Mouse (Mus musculus) frontal cortex, postnatal 36 days (tissue): ENCODE data around the gene Ccdc155.

Experiments
- DNase-seq, 2 experiments: peaks; one replicate each; pipeline ENCODE4 v3.0.0; 2022; ENCODE audit warnings: low spot score in 2 of 2

The Ccdc155 gene

DNA sequence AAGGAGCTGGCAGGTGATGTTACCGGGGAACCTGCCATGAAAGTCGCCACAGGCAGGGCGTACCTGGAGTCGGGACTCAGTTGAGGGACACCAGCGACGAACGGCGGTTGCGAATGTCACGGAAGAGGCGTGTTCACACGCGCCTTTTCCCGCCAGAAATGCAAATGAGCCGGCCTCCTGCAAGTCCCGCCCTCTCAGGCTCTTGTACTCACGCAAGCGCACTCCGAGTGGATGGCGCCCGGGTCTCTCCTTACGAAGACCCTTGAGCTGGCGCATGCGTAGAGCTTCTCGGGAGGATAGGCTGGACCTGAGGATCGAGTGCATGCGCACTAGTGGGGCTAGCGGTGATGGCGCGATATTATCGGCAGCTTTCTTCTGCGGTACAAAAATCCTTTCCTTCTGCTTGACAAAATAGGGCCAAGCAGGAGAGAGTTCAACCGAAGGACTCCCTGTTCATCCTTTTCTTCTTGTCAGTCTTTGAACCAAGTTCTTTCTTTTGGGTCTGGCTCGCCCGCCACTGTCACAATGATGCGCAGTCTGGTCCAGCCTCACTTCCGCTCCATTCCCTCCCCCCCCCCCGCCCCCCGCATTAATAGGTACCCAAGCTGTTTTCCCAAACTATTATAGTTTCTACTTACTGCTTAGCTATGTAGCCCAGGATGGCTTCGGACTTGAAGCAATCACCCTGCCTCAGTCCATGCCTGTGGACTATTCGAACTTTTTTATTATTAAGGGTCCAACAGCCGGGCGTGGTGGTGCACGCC is at the start of gene Ccdc155:
Gene Ccdc155, minus strand, starts transcription at position 513 of the 764 bp plus-strand sequence.
- DNase-seq = peak; percentile 91 to 93

GRCm38 (mm10) chr7:45253806-45254205 is 49.1 kb upstream of the Ccdc155 start:
- no peak for DNase-seq

DNA sequence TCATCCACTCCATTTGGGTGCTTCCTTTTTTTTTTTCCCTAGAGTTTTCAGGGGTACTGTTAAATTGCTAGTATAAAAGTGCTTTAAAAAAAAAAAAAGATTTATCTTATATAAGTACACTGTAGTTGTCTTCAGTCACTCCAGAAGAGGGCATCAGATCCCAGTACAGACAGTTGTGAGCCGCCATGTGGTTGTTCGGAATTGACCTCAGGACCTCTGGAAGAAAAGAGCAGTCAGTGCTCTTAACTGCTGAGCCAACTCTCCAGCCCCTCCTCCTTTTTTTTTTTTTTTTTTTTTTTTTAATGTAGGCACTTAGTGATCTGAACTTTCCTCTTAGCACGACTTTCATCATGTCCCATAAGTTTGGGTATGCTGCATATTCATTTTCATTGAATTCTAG is 43.0 kb upstream of the Ccdc155 start:
- no peak for DNase-seq

DNA sequence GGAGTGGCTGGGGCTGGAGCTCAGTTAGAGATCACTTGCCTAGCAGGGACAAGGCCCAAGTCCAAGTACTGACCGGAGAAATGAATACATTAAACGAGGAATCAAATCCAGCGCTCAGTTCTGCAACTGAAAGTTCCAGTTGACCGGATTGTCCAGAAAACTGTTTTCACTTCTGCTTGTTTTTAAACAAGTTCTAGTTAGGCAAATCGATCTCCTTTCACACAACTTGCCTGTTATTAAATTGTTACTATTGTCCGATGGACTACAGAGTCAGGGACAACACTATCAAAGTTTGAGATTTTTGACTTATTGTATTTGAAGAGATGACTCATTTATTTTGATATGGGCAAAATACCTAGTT is 36.7 kb upstream of the Ccdc155 start:
- no peak for DNase-seq

DNA sequence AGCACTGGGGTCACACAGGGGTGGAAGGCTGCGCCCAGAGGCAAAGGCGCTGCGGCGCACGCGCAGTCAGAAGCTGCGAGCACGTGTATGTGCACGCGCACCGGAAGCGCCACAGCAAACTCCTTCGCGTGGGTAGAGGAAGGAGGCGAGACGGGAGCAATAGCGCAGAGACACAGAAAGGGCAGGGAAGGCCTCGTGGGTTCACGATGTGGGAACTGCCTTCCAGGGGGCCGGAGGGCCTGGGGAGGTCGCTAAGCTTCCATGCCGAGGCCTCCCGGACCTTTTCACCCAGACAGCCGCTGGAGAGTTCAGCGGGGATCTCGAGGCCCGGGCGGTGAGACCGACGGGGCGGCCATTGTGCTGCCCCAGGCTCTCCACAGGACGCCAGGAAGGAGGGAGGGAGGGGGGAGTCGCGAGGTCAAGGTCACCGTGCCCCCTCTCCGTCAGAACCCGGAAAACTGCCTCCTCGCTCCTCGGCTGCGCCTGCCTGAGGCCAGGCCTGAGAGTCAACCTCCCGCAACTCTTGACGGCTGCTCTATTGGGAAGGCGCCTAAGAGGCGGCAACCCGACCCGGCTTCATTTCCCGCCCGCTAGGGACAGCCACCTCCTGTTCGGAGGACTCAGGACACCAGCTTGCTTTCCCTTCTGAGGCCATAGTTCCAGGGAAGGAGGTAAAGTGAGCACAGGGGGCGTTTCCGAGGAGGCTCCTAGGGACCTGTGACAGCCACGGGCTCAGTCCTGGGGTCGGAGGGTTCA is 36.1 kb upstream of the Ccdc155 start, which contains the start of gene Slc6a16:
Gene Slc6a16, plus strand, starts transcription at position 453 of the 756 bp plus-strand sequence.
- peak; percentile 47 to 54 for DNase-seq

GRCm38 (mm10) chr7:45240109-45240508 is 35.4 kb upstream of the Ccdc155 start:
- DNase-seq = no peak

- DNase-seq = no peak
Measured at GRCm38 (mm10) chr7:45238723-45239496, 34.2 kb upstream of the Ccdc155 start, which contains the start of gene Cd37. Gene Cd37, minus strand, starts transcription at chr7:45239115.

DNA sequence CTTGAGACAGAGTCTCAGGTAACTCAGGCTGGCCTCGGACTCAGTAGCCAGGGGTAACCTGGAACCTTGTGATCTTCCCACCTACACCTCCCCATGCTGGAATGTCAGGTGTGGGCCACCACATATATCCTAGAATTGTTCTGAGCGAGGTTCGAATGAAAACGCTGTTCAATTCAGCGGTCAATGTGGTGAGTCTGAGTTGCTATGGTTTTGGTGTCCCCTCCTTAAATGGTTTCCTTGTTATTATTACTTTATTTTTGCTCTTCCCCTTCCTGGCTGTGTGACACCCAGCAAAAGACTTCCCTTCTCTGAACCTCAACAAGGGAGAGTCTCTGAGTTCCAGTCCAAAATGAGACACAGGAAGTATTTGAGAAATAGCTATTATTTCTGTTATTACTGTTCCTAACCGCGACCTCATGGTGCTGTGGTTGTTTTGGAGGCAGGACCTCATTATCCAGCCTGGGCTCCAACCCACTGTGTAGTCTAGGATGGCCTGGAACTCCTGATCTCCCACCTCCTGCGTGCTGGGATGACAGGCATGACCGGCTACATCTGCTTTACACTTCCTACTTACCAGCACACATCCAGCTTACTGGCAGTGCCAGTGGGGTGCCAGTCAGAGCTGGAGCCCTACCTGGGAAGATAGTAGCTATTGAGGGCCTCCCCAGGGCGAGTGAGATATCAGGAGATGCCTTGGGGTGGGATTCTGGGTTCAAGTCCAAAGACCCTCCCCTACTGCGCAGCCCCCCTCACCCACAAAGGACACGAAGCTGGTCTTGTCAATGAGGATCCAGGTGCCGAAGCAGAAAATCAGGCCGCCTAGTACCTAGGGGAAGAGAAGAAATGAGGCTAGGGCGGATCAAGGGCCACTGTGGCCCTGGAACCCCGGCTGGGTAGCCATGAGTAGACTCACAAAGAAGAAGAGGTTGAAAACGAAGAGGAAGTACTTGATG is 33.3 kb upstream of the Ccdc155 start:
- no peak for DNase-seq

DNA sequence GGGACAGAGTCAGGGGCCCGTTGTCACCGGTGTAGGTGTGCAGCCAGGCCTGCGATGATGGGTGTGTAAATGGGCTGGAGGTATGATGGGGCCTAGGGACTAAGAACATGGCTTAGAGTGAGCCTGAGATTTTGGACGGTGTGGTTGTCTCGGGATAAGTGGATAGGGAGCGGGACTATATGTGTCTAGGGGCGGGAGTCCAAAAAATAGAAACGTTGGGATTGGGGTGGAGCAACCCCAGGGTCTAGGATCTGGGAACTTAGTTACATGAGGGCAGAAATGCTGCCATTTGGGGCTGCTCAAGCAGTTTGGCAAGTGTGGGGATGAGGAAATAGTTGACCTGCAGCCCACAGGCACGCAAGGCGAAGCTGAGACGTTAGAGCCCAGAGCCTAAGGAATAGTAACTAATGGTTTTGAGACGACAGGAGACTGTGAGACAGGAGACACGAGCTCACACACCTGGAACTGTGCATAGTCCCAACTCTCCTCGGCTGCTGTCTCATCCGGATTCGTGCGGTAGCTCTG is 31.0 kb upstream of the Ccdc155 start:
- DNase-seq = no peak

GRCm38 (mm10) chr7:45234922-45235571 is 30.4 kb upstream of the Ccdc155 start:
- peak; percentile 18 to 34 for DNase-seq

GRCm38 (mm10) chr7:45234333-45234841 is 29.7 kb upstream of the Ccdc155 start:
- DNase-seq = no peak

GRCm38 (mm10) chr7:45233580-45234332 is 29.1 kb upstream of the Ccdc155 start:
- peak; percentile 84 to 85 for DNase-seq

DNA sequence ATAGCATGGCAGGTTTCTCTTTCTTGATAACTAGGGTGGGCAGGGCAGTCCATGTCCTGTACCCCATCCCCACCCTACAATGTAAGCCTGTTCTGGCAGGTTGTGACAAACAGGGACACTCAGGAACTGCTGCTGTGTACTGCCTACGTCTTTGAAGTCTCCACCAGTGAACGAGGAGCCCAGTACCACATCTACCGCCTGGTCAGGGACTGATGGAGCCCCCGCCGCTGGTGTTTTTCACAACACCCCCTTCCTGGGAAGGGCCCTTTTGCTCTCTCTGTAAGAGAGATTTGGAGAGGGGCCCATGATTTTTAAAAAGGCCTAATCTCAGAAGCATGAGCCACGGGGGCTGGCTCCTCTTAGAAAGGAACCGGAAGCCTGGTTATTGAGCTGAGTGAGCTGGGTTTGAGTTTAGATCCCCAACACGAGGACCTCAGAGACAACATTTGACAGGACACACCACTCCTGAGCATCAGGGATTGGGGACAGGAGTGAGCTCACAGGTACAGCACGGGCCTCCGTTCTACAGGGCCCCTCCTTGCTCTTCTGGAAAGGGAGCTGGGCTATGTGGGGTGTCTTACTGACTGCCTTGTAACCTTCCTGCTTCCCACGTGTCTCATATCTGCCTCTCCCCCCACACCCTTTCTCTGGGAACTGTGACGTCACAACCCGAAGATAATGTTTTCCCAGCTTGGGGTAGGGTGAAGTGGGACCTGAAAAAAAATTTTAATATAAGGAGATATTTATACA is 28.2 kb upstream of the Ccdc155 start:
- DNase-seq = peak; percentile 49 to 73

DNA sequence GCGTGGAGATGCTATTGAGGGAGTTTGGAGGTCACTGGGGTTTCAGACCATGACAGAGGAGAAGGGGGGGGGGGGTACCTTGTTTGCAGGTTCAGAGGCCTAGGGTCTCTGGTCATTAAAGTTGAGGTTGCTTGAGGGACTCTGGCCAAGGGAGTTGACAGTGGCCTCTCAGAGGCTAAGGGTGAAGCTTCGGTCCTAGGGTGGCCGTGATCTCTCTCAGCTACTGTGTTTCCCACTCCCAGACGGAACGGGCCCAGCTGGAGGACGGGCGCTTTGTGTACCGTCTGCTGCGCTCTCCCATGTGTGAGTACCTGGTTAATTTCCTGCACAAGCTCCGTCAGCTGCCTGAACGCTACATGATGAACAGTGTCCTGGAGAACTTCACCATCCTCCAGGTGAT is 27.2 kb upstream of the Ccdc155 start:
- DNase-seq = no peak

DNA sequence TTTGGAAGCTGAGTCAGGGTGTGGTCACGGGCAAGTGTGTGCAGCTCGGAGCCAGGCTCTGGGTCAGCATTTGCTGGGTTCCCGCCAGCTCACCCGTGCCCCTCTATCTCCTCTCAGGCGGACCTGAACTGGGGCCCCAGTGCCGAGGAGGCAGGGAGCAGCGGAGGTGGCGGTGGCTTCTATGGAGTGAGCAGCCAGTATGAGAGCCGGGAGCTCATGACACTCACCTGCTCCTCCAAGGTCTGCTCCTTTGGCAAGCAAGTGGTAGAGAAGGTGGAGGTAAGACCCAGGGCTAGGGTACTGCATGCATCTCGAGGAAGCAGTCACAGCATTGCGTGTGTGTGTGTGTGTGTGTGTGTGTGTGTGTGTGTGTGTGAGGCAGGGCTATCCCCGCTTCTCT is 26.5 kb upstream of the Ccdc155 start:
- DNase-seq = no peak

DNA sequence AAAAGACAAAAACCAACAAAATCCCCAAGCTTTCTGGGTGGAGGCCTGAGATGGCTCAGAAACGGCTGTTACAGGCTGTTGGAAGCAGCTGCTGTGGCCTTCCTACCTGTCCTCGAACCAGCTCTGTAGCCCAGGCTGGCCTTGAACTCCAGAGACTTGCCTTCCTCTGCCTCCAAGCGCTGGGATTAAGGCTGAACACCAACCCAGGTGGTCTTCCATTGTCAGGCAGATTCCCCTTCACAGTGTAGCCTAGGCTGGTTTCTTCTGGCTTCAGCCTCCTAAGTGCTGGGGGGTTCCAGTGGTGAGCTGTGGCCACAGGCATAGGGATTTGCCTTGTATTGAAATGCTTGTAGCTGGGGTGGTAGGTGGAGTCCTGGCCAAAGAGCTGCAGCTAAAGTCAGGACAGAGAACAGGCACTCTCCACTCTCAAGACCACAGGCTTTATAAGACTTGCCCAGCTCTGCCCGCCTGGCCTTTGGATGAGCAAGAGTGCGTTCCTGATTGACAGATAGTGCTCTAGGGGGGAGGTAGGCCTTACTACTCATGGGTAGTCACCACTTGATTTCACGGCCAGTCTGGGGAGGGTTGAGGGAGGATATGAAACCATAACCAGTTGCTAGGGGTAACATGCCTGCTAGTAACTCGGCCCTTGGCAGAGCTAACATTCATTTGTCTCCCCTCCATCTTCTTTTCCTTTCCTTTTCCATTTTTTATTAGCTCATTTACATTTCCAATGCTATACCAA is 24.9 kb upstream of the Ccdc155 start:
- DNase-seq = no peak

GRCm38 (mm10) chr7:45229046-45229445 is 24.4 kb upstream of the Ccdc155 start:
- no peak for DNase-seq

DNA sequence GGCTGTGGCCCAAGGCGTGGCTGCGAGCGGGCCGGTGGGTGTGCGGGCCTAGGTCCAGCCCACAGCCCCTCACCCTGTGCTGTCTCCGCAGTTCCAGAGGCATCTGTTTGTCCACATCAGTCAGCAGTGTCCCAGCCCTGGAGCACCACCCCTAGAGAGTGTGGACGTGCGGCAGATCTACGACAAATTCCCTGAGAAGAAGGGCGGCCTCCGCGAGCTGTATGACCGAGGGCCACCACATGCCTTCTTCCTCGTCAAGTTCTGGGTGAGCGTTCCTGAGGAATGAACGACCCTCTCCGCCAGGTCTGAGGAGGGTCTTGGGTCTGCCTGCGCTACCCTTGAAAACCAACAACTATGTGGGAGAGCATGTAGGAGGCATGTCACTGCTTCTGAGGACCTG is 23.9 kb upstream of the Ccdc155 start:
- no peak for DNase-seq
